Mouse (Mus musculus) forebrain, embryonic 14.5 days (tissue): Measurements from ENCODE around the gene Sart3. TPM values are rescaled to one million over a fixed set of nuclear protein-coding genes. Genes with fewer than 3 reads are reported as not detected.
"Not testable (repeated sequence)": the region's sequence is repeated elsewhere in the genome, so short reads cannot be mapped to it uniquely, and the experiment has no call there.

ENCODE experiments used
- ATAC-seq: fragments of 200-750 bp; cut with Nextera tagmentation; 2 replicates; pipeline ENCODE4 v1.8.0; 2017; ENCODE audit warnings: mild to moderate bottlenecking, moderate library complexity
- DNase-seq: peaks from one replicate; pipeline ENCODE4 v3.0.0-alpha.2; 2015; ENCODE audit warnings: low spot score
- H3K27ac ChIP-seq: fragments of 300-500 bp; sonication (generic); 2 replicates; pipeline ENCODE4 v1.5.1; 2014; ENCODE audit warnings: low read depth, mild to moderate bottlenecking, control low read depth, low read length, moderate library complexity
- H3K27me3 ChIP-seq: fragments of 300-500 bp; sonication (generic); replicated peaks from 2 replicates; pipeline ENCODE4 v1.6.1; 2014; ENCODE audit warnings: low read length, control low read depth, mixed read lengths; ENCODE audit not compliant: control insufficient read depth, insufficient read depth
- H3K36me3 ChIP-seq: fragments of 300-500 bp; sonication (generic); 2 replicates; pipeline ENCODE4 v1.6.1; 2014; ENCODE audit warnings: low read length, control low read depth; ENCODE audit not compliant: control insufficient read depth, insufficient read depth
- H3K4me1 ChIP-seq: fragments of 300-500 bp; sonication (generic); 2 replicates; pipeline ENCODE4 v1.6.1; 2014; ENCODE audit warnings: antibody characterized with exemption, low read length, control low read depth; ENCODE audit not compliant: control insufficient read depth, insufficient read depth
- H3K4me2 ChIP-seq: fragments of 300-500 bp; sonication (generic); 2 replicates; pipeline ENCODE4 v1.6.1; 2014; ENCODE audit warnings: mild to moderate bottlenecking, control low read depth, low read length
- H3K4me3 ChIP-seq: fragments of 300-500 bp; sonication (generic); 2 replicates; pipeline ENCODE4 v1.5.1; 2014; ENCODE audit warnings: low read depth, low read length, control low read depth
- H3K9ac ChIP-seq: fragments of 300-500 bp; sonication (generic); 2 replicates; pipeline ENCODE4 v1.6.1; 2014; ENCODE audit warnings: mild to moderate bottlenecking, low read length, control low read depth, moderate library complexity
- H3K9me3 ChIP-seq: fragments of 300-500 bp; sonication (generic); replicated peaks from 2 replicates; pipeline ENCODE4 v1.6.1; 2016; ENCODE audit warnings: low read length, control low read depth, mixed read lengths; ENCODE audit not compliant: control insufficient read depth
- WGBS: fragments of 180-500 bp; shearing (Covaris S2); extraction: QIAGEN DNeasy Blood & Tissue Kit; methylation state at CpG from one replicate; pipeline ENCODE4 v1.1.7; 2014; 5-methylcytosine and 5-hydroxymethylcytosine counted together
- polyA plus RNA-seq: library from polyadenylated mRNA; unstranded; fragments of >200 nt; fragmentation: Nextera tagmentation; extraction: Ambion mirVana; gene quantifications from 2 replicates; pipeline ENCODE4 v1.2.1, GENCODE M21; 2014

Gene Sart3
- 27.3 and 38.8 TPM in 2 replicates for polyA plus RNA-seq

DNA sequence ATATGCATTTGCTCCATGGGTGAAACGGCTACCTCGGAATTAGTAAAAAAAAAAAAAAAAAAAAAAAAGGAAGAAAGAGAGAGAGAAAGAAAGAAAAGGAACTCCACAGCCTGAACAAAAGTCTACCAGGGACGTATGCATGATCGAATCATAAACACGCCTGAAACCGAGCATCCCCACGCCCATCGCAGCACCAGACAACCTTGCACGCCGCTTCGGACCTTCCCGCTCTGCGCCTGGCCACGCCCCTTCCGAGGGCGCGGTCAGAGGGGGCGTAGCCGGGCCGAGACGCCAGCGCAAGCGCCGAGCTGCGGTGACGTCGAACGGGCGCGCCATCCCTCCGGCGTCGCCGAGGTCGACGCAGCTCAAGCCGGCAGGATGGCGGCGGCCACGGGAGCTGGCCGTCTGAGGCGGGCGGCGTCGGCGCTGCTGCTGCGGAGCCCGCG is at the start of gene Sart3, which contains the start of gene Iscu:
Sart3 (minus strand) TSS at position 61 of the 446 bp plus-strand sequence.
Iscu (plus strand) TSS at position 299 of the 446 bp plus-strand sequence.
- peak within 1 kb of the TSS; percentile 99 for H3K4me3 ChIP-seq
- peak; percentile 89 for ATAC-seq
- under 1% methylated on average over 47 of the region's 49 CpGs for WGBS
- H3K9me3 ChIP-seq: no peaks in the 10 kb centered on the region
- no peaks in the 10 kb centered on the region for H3K27me3 ChIP-seq
- H3K9ac ChIP-seq: peak within 1 kb of the TSS; percentile 93
- peaks cover 41% of the 10 kb centered on the region for H3K36me3 ChIP-seq
- H3K4me2 ChIP-seq: peak within 1 kb of the TSS; percentile 90
- H3K27ac ChIP-seq: peak within 1 kb of the TSS; percentile 99
- DNase-seq: peak; percentile 97
- H3K4me1 ChIP-seq: peaks cover 17% of the 10 kb centered on the region

DNA sequence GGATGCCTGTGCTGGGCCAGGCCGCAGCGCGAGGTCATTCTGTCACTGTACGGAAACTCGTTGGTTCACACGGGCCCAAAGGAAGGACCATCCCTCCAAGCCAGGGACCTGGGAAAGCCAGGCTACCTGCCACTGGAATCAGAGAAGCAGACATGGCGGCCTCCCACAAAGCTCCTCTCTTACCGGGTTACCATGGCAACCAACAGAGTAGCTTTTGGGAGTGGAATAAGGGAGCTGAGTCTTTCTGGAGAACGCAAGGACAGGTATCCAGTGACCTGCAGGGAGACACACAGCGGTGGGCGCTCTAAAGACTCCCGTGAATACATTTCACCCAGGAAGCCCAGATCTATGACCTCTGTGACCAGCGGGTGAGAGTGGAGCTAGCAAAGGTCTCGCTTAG is 46.3 kb upstream of the Sart3 start:
- DNase-seq: peak; percentile 54
- ATAC-seq: no peak

DNA sequence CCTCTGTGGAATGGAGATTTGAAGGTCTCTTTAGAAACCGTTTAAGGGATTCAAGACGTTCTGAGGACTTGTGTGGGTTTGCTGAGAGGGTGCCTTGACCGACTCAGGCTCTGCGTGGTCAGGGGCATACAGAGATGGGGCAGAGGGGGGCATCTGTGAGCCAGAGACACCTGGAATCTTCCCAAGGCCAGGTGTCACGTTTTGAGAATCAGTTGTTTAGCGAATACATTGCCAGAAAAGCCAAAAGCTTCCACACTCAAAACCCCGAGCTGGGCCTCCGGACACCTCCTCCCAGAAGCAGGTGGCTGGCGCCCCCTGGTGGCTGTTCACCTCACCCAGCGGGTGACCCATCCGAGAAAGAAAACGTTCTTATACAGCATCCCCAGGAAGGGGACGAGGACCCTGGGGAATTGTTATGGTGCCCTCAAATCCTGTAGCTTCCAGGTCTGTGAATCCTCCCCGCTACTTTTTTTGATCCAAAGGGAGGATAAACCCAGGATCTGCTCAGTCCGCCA is 43.4 kb upstream of the Sart3 start:
- no peak overlapping the region; the same call in 1 of the 2 replicates for H3K9ac ChIP-seq
- DNase-seq (peak; percentile 78), ATAC-seq (peak; percentile 48; the same call in 1 of the 2 replicates)
- H3K4me2 ChIP-seq: no peak overlapping the region; the same call in 1 of the 2 replicates
- WGBS: 12% methylated on average over 15 of the region's 15 CpGs
- no peaks in the 10 kb centered on the region for H3K9me3 ChIP-seq
- H3K4me3 ChIP-seq: no peak overlapping the region
- no peak overlapping the region for H3K27ac ChIP-seq
- no peaks in the 10 kb centered on the region for H3K36me3 ChIP-seq
- no peaks in the 10 kb centered on the region for H3K4me1 ChIP-seq
- H3K27me3 ChIP-seq: no peaks in the 10 kb centered on the region

More for the DNA sequence above, 46.3 kb upstream of the Sart3 start:
- Histone ChIP-seq H3K36me3 (no peaks in the 10 kb centered on the region), H3K9me3 (no peaks in the 10 kb centered on the region), H3K9ac (no peak overlapping the region), H3K27me3 (no peaks in the 10 kb centered on the region), H3K4me3 (no peak overlapping the region), H3K27ac (no peak overlapping the region), H3K4me1 (no peaks in the 10 kb centered on the region), H3K4me2 (no peak overlapping the region)
- 67% methylated on average over 14 of the region's 14 CpGs for WGBS

- Histone ChIP-seq H3K9ac (no peak overlapping the region), H3K4me3 (no peak overlapping the region), H3K9me3 (no peaks in the 10 kb centered on the region), H3K4me1 (no peaks in the 10 kb centered on the region), H3K27ac (no peak overlapping the region), H3K27me3 (no peaks in the 10 kb centered on the region), H3K36me3 (no peaks in the 10 kb centered on the region), H3K4me2 (no peak overlapping the region)
- WGBS: 54% methylated on average over 11 of the region's 11 CpGs
- ATAC-seq (no peak), DNase-seq (no peak)
Observed at GRCm38 (mm10) chr5:113815041-113815389, 42.7 kb upstream of the Sart3 start.

DNA sequence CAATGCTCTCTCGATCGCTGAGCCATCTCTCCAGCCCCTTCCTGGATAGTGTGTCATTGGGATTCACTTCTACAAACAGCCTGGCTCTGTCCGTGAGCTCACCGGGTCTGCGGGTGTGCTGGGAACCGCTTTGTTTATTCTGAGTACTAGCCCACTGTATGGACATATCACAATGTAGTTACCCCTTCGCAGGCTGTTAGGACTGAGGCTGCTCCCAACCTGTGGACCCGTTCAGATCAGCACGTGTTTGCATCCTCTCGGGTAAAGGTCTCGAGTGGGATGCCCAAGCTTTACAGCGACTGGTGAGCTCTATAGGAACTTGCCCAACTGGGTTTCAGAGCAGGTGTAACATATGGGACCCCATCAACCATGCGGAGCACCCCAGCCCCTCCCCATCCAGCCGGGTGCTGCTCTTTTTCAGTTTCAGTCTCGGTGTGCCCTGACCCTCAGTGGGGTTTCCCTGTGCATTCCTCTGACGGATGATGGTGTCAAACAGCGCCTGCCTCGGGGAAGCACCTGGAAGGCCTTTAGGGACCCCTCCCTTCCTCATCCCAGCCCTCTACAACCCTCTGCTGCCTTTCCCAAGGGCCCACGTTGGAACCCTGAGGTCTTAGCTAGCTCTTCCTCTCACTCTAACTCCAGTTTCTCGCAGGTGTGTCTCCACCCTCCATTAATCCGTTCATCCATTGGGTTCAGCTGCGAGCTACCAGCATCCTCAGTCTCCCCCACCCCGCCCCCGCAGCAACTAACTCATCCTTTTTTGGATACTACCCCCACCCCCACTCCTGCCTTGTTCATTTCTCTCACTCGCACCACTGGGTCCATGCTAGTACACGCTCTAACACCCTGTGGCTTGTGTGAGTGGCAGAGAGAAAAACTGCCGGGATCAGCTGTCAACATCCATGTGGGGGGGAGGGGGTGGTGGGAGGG is 42.1 kb upstream of the Sart3 start:
- Histone ChIP-seq H3K4me1 (no peaks in the 10 kb centered on the region), H3K27me3 (no peaks in the 10 kb centered on the region), H3K27ac (no peak overlapping the region), H3K36me3 (no peaks in the 10 kb centered on the region), H3K9ac (no peak overlapping the region), H3K4me2 (no peak overlapping the region), H3K4me3 (no peak overlapping the region), H3K9me3 (no peaks in the 10 kb centered on the region)
- 37% methylated on average over 27 of the region's 27 CpGs for WGBS
- ATAC-seq (no peak), DNase-seq (no peak)

- no peak overlapping the region for H3K4me3 ChIP-seq
- H3K27ac ChIP-seq: no peak overlapping the region
- H3K9ac ChIP-seq: no peak overlapping the region
- no peaks in the 10 kb centered on the region for H3K27me3 ChIP-seq
- no peaks in the 10 kb centered on the region for H3K9me3 ChIP-seq
- 26% methylated on average over 9 of the region's 9 CpGs for WGBS
- H3K36me3 ChIP-seq: no peaks in the 10 kb centered on the region
- ATAC-seq (no peak), DNase-seq (no peak)
- H3K4me1 ChIP-seq: no peaks in the 10 kb centered on the region
- H3K4me2 ChIP-seq: no peak overlapping the region
Observed at GRCm38 (mm10) chr5:113813608-113814007, 41.3 kb upstream of the Sart3 start.

DNA sequence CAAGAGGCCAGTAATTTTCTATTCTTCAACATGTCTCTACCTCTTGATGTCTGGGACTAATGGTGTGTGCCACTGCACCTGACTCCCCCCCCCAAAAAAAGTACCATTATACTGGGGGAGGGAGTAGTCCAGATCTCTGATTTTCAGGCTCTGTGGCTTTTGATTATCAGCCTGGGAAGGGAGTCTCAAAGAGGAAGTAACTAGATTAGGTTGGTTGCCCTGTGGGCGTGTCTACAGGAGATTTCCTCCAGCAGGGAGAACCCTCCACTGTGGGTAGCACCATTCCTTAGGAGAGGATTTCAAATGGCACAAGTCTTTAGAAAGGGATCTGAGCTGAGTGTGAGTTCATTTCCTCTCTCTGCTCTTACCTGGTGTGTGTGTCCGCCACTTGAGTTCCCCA is 40.3 kb upstream of the Sart3 start:
- H3K9me3 ChIP-seq: no peaks in the 10 kb centered on the region
- WGBS: 89% methylated on average over 2 of the region's 2 CpGs
- no peaks in the 10 kb centered on the region for H3K36me3 ChIP-seq
- no peak overlapping the region for H3K9ac ChIP-seq
- H3K4me1 ChIP-seq: no peaks in the 10 kb centered on the region
- ATAC-seq (no peak), DNase-seq (no peak)
- H3K27me3 ChIP-seq: no peaks in the 10 kb centered on the region
- no peak overlapping the region for H3K4me2 ChIP-seq
- no peak overlapping the region for H3K27ac ChIP-seq
- H3K4me3 ChIP-seq: no peak overlapping the region

DNA sequence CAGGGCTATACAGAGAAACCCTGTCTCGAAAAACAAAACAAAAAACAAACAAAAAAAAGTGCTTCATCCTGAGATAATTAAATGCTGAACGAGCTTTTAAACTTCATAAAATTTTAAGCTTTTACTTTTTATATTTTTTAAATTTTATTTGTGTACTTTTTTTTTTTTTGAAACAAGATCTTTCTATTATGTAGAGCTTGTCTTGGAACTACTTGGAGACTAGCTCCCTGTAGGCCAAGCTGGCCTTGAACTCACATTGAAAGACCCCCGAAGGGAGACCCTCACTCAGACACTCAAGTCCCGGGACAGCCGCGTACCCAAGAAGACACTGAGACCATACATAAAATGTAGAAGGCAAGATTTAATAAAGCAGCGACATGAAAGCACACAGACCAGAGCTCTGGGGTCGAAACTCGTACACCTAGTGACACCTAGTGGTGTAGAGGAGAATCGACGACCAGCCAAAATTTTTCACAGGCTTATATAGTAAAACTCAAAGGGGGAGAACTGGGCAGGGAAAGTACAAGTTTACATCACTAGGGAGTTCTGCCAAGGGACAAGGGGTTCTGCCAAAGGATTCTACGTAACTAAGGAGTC is 39.6 kb upstream of the Sart3 start:
- not testable (repeated sequence) for H3K9me3 ChIP-seq, H3K9ac ChIP-seq, H3K4me3 ChIP-seq, ATAC-seq, H3K27ac ChIP-seq, DNase-seq, H3K4me1 ChIP-seq, H3K36me3 ChIP-seq, H3K4me2 ChIP-seq, H3K27me3 ChIP-seq
- WGBS: 23% methylated on average over 11 of the region's 12 CpGs
